ENCODE assay signal across 8 mouse cellular contexts in genomic region chr15:77813639-77814375, GRCm38 (mm10). TPM values are rescaled to one million over a fixed set of nuclear protein-coding genes. Genes with fewer than 3 reads are reported as not detected.
DNase-seq lines count a peak whose midpoint lies in the region; ATAC-seq and TF ChIP-seq lines count a peak whose summit lies in the region.

No protein-coding gene starts in this region.

- no peaks in the 10 kb centered on the region for H3K27me3 ChIP-seq in embryonic facial prominence, embryonic 10.5 days (replicated peaks; ENCODE audit: low read depth, poor library complexity, severe bottlenecking)

- H3K4me3 ChIP-seq in left cerebral cortex, adult 2 months, result no peak overlapping the region
- H3K4me3 ChIP-seq in embryonic facial prominence, embryonic 10.5 days, result no peak overlapping the region

- H3K36me3 ChIP-seq in embryonic facial prominence, embryonic 10.5 days (replicated peaks), result peaks cover 49% of the 10 kb centered on the region

- H3K9me3 ChIP-seq in embryonic facial prominence, embryonic 10.5 days, result no peaks in the 10 kb centered on the region

- peak; percentile 27 for TF ChIP-seq CTCF in left cerebral cortex, adult 2 months (IDR thresholded peaks at IDR 0.05)

- H3K4me1 ChIP-seq in embryonic facial prominence, embryonic 10.5 days, result peaks cover 69% of the 10 kb centered on the region

- 76% methylated on average over 6 of the region's 6 CpGs for WGBS in embryonic facial prominence, embryonic 10.5 days

- peak overlapping the region; percentile 59 for H3K27ac ChIP-seq in left cerebral cortex, adult 2 months
- H3K27ac ChIP-seq in embryonic facial prominence, embryonic 10.5 days (replicated peaks), result peak overlapping the region; percentile 73

- intact Hi-C loops in left cerebral cortex, adult 2 months (cut with DNase I), result no loop called here
- intact Hi-C loops in left cerebral cortex, postnatal 36 days (cut with DNase I), result no loop called here

- peak; percentile 45 for ATAC-seq in megakaryocyte, adult 5-6 weeks (ENCODE audit: poor library complexity, severe bottlenecking)

- DNase-seq in left cerebral cortex, adult 2 months (ENCODE audit: extremely low spot score in 1 of 2, low spot score in 2 of 2), result no peak
- no peak for DNase-seq in left cerebral cortex, postnatal 36 days (ENCODE audit: low spot score in 2 of 2)
- DNase-seq in embryonic facial prominence, embryonic 10.5 days (ENCODE audit: low spot score), result no peak
- DNase-seq in heart, postnatal 4 days, result peak; percentile 61
- DNase-seq in cerebellum, adult 8-10 months, result no peak
- DNase-seq in right cerebral cortex, adult 18-20 months, result no peak
- no peak for DNase-seq in adrenal gland, postnatal 4 days (ENCODE audit: low spot score in 2 of 2)

RNA-seq across cellular contexts. Expression of gene Myh9, which starts 28.2 kb away (rescaled TPM):
- 10 to 100 TPM; 81.2 to 91.4 TPM for total RNA-seq in left cerebral cortex, adult 2 months (2021)
- 10 to 100 TPM; 58.0 to 77.6 TPM for total RNA-seq in left cerebral cortex, postnatal 36 days (2021)
- polyA plus RNA-seq in embryonic facial prominence, embryonic 10.5 days (2016; fragmentation: Nextera tagmentation; extraction: Ambion mirVana), result 45.7 and 46.9 TPM in 2 replicates
- 100 to 1,000 TPM; 219 to 228 TPM for total RNA-seq in heart, postnatal 4 days (2021)
- total RNA-seq in megakaryocyte, adult 5-6 weeks (2015), result 464 and 549 TPM in 2 replicates
- total RNA-seq in megakaryocyte, adult 5-6 weeks (2017), result 759 and 878 TPM in 2 replicates
- total RNA-seq in adrenal gland, postnatal 4 days (2021), result 100 to 1,000 TPM; 251 to 311 TPM

RNA-seq across cellular contexts. Expression of gene Apol8, which starts 57.0 kb away (rescaled TPM):
- 1 to 10 TPM; 5.1 to 5.8 TPM for total RNA-seq in left cerebral cortex, adult 2 months (2021)
- 1 to 10 TPM; 4.0 TPM for total RNA-seq in left cerebral cortex, postnatal 36 days (2021)
- 0.14 and 0.32 TPM in 2 replicates for polyA plus RNA-seq in embryonic facial prominence, embryonic 10.5 days (2016; fragmentation: Nextera tagmentation; extraction: Ambion mirVana)
- under 1 TPM; 0.17 to 0.38 TPM for total RNA-seq in heart, postnatal 4 days (2021)
- 0.16 and 1.3 TPM in 2 replicates for total RNA-seq in megakaryocyte, adult 5-6 weeks (2015)
- total RNA-seq in megakaryocyte, adult 5-6 weeks (2017), result 0.16 and 0.26 TPM in 2 replicates
- total RNA-seq in adrenal gland, postnatal 4 days (2021), result 1 to 10 TPM; 1.7 to 4.8 TPM
